Mouse (Mus musculus): ENCODE data around the gene Hoxa13. TPM values are rescaled to one million over a fixed set of nuclear protein-coding genes. Genes with fewer than 3 reads are reported as not detected.

The Hoxa13 gene
- total RNA-seq, 2 experiments from 2014 or later, result not detected

DNA sequence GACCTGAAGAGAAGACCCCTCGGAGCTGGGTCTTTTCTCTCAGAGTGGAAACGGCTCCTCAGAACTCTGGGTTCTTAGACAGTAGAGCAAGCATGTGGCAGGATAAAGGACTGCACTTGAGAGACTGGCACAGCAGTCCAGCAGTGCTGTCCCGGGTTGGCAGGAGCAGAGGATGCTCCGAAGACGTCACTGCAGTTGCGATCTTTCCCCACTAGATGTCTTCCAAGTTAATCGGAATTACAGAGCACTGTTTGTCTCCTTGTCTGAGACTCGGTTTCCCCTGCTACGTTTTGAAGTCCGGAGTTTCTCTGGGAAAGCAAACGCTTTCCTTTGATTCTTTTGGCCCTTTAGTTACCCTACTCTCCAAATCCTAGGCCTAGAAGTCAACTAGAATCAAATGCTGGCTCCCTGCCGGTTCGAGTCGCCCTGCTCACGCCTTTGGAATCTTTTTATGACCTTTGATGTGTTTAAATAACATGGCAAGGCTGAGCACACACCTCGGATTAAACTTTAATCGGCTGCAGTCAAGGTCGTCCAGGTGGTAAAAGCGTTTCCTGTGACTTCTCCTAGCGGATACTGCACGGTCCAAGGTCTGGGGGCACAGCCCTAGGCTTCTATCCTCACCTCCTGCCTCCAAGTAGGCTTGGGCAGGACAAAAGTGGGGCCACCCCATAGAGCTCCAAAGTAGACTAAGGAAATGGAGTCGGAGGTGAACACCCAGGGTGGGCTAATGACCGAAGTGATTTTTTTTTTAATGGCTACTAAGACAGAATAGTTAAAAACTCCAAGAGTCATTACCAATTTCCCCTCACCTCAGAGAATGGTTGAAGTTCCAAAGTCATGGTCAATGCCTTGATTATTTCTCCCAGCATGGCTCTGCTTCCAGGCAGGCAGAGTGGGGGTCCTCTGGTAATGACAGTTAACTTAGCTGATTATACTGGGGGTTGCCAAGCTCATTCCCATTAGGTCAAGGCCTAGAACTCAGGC, 10.1 kb upstream of the Hoxa13 start:
- DNase-seq (ENCODE audit: low spot score in 2 of 2), result peak; percentile 54 to 60

DNA sequence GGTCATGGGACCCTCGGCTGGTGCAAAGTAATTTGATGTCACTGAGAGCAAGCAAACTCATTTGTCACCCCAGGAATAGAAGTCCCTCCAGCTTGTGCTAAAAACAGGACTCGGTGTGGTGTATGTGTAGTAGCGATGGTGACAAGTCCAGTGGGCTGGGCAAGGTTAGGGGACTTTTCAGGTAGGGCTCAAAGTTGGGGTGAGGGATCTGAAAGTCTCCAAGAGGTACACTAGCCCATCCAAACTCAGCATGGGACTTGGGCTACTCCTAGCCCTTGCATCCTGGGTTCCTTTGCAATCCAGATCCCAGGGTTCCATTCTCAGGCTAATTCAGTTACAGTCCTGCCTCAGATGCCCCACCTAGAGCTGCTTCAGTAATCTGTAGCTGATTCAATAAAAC, 8.1 kb upstream of the Hoxa13 start:
- no peak for DNase-seq (ENCODE audit: low spot score in 2 of 2)

DNA sequence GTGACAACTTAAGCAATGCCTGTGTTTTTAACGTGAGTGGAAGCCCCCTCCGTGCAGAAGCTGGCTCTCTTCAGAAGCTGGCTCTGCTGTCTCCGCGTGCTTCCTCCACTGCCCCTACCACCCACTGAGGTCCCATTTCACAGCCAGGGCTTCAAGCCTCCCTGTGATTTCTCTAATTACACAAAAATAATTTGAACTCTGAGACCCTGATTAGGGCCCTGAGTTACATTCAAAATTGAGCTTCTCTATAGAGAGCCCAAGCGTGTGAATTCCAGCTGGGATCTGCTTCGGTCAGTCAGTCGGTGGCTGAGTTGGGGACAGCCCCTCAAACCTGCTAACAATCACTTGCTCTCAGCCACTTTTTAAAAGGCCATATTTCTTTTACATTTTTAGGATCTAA, 7.7 kb upstream of the Hoxa13 start:
- DNase-seq (ENCODE audit: low spot score in 2 of 2), result no peak

DNA sequence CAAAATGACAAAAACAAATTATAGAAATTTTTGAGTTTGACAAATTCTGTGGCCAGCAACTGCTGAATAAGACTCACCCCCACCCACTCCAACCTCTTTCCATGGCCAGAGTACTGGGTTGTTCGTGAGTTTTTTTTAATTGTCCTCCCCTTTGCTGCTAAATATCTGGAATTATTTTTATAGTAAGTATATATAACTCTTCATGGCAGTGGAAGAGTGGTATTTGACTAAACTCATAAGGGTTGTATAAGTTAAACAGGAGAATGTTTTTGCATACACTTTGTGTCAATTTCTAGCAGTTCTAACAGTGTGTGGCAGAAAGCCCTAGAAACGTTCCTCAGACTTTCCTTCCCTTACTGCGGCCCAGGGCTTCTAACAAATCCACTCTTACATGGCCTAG, 7.0 kb upstream of the Hoxa13 start:
- DNase-seq (ENCODE audit: low spot score in 2 of 2), result no peak

DNA sequence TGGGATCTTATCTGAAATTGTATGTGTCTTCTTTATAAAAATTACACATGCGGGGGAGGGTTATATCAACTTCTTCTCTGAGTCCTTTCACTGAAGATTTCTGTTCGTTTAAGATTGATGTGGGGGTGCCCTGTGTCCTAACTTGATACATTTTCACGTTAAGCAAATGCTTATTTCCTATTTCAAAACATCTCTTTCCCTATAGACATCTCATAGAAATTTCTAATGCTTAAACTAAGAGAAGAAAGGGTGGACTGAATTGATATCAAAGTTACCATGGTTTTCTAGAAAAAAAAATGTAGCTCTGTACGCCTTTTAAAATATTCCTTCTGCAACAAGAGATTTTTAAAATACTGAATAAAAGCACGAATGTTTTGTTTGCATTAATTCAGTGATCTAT, 6.5 kb upstream of the Hoxa13 start:
- DNase-seq (ENCODE audit: low spot score in 2 of 2), result no peak

DNA sequence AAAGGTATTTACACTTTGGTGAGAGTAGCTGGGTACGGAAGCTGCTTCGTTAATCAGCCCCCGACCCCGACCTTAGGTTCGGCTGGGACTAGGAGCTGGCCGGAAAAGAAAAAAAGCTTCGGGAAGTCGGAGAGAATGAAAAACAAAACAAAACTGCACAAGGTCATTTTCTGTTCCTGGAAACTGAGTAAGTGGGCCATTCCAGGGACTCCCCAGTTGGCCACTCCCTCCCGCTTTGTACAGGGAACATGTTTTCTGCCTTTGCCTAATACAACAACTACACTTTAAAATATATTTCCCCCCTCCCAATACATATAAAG, 5.9 kb upstream of the Hoxa13 start:
- DNase-seq (ENCODE audit: low spot score in 2 of 2), result no peak

DNA sequence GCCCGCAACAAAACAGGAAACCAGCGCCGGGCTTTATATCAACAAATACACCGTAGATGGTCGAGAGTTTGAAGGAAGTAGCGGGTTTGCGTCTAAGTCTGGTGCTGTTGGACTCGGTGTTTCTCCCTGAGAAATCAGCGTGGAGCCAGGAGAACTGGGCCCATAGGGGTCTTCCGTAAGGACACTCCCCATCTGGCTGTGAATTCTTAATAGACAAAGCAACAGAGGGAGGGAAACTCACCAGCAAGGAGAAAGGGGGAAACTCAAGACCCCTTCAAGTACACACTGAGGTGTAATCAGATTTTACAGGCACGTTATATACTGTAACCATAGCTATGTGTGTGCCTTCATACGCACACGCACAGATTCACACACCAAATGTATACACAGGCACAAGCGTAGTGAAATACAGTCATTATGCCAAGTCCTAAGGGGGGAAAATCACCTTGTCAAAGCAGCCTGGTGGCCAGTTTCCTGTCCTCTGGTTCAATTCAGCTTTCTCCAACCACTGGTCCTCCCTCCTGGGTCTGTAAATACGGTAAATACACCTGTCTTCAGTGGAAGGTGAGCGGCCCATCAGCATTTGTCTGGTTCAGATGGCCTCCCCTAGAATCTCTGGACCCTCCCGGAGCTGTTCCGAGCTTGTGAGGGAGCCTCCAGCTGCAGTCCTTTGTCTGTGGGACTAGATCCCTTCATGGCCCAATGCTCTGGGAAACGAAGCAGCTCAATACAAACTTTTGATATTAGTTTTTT, 5.4 kb upstream of the Hoxa13 start:
- no peak for DNase-seq (ENCODE audit: low spot score in 2 of 2)

DNA sequence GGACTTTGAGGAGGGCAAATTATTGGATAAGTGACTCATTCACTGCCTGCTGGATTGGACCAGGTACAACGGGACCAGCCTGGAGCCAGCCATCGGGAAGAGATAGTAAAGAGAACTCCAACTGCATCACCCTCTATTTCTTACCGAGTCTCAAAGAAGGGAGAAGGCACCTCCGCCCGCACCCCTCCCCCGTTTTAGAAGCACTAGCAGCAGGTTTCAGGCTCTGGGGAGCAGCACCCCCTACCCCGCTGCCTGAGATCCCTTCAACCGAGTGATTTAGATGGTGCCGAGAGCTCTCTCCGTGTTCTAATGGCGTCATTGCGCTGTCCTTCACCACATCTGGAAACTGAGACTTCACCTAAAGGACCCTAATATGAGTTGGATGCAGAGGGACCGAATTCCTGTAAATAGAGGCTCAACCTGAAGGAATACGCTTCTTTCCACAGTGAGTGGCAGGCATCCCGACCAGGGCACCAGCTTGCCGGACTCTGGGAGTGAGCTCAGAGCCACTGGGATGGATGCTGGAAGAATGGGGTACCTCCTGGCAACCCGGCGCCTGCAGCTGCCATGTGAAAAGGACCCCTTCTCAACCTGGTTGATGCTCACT, 4.7 kb upstream of the Hoxa13 start:
- DNase-seq (ENCODE audit: low spot score in 2 of 2), result no peak

DNA sequence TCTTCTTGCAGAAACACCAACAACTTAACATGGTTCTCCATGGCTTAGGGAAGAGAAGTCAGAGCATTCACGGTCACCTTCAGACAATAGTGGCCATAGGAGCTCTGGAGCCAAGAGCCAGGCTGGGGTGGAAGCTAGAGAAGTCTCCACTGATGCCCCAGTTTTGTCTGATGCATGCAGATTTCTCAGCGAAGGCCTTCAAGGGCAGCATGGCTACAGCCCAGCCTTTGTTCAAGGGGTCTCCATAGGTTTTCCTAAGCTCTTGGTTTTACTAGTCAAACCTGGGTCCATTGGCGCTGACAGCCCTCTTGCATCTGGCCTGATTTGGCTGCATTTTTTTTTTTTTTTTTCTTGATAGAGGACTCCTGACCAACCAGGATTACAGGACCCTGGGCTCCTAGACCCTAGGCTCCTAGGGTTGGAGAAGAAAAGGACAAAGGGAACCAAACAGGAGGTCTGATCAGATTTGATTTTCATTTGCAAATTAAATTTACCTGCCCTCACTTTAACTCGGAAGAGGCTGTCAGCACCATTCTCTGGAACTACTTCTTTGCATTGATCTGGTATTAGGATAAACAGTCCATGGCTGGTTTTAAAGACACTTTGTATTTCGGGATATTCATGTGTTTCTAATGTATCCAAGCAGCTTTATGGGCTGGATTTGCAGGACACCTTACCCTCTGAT, 3.6 kb upstream of the Hoxa13 start:
- no peak for DNase-seq (ENCODE audit: low spot score in 2 of 2)

DNA sequence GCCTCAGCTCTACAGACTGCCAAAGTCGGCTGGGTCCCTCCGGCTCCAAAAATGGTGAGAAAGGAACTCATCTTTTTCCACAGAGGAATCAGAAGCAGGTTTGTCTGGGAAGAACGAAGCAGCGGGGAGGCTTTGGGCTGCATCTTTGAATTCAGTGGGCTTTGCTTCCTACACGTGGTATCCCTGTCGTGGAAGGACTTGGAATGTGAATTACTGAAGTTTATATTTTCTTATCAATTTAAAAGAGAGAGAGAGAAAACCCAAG, 2.6 kb upstream of the Hoxa13 start:
- no peak for DNase-seq (ENCODE audit: low spot score in 2 of 2)

DNA sequence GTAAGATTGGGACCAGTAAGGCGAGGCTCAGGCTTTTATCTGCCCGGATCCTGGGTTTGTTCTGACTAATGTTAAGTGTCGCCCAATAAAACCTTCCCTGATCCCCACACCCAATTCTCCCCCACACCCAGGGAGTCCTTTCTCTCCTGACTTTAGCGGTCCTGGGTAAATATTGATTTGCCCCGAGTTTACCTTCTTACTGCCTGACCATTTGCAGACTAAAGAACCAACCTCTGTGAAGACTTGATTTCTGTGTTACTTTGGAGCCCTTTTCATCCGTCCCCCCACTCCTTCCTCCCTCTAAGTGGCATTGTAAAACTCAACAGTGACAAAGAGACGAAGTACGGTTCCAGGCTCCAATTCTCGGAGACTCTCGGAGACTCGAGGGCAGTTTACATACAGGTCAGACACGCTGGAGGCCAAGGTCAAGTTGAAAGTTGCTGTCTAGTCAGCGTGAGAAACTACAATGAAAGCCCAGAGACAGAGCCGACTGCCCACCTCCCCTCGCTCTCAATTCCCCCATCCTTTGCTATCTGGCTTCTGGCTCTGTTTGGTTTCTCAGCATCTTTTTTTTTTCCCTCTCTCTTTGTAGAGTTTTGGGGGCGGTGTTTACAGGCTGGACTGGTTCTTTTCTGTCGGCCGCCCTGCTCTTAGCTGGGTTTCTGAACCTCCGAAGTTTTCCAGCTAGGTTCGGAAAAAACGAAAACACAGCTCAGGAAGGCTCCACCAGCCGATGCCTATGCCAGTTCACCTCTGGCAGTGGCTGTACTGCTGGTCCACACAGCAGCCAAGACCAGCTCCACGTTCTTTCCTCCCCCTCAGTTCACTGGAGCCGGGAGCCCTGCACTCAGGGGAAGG, 2.0 kb upstream of the Hoxa13 start:
- no peak for DNase-seq (ENCODE audit: low spot score in 2 of 2)

DNA sequence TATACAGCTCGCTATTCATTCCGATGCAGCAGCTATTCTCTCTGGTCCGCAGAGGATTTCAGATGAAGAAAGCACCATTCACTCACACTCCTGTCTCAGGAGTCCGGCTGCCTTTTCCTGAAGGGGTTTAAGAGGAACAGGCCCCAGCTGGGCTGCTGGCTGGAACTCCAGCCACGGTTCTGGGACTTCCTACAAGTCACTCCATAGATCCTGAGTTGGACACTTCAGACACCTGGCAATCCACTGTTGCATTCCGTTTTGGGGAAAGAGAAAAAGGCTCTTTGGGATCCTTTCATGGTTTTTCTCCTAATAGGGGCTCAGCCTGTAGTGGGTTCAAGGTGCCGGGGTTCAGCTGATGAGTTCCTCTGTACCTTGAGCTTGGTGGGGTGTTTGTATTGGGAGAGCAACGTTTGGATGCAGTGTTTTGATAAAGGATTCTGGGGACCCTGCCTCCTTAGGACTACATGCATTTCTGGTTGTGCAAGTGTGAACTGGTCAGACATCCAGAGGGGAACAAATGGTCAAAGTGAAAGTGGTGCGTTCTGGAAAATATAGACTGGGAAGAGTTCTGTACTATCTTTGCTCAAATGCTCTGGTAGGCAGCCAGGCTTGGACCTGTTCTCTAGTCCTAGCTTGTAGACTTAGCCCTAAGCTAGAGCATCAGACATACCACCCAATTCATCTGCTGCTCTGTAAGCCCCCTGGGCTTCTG, 1.2 kb upstream of the Hoxa13 start:
- no peak for DNase-seq (ENCODE audit: low spot score in 2 of 2)

DNA sequence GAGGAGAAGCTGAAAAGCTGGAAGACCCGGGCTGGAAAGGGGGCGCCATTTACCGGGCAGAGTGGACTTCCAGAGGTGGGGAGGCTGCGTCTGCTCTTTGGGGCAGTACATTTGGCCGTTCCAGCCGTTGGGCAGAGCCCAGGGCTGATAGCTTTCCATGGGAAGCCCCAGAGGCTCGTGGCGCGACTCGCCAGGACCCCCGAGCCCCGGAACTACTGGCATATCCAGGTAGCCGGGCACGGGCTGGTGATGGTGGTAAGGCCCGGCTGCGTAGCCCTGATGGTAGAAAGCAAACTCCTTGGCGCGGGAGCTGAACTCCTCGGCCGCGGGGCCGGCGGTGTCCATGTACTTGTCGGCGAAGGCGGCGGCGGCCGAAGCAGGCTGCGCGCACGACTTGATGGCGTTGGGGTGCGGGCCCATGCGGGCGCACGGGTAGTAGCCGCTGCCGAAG, 844 bp downstream of the Hoxa13 start:
- no peak for DNase-seq (ENCODE audit: low spot score in 2 of 2)

DNA sequence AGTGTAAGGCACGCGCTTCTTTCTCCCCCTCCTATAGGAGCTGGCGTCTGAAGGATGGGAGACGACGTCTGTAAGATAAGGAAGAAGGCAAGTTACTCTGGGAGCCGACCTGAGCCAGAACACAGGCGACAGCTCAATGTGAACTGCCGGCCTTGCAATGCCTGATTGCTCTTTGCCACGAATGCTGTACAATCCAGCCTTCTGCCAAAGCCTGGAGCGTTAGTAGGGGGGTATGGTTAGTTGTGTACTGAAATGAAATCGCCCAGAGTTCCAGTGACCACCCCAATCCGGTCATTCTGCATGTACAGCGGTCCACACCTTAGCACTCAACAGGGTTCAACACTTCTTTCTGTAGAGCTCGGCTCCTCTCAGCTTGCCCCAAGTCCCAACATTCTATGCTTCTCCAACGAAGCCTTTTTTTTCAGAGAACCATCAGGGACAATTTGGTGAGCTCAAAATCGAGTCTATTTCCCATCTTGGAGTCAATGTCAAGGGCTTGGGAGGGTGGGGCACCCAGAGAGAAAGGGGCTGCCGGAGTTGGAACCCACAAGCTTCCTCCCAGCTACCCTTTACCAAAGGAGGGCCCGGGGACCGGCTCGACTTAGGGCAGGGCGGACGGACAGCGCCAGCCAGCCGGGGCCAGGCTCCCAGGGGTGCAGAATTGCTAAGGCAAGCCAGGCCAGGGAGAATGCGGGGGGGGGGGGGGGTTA, 1.4 kb downstream of the Hoxa13 start:
- no peak for DNase-seq (ENCODE audit: low spot score in 2 of 2)

DNA sequence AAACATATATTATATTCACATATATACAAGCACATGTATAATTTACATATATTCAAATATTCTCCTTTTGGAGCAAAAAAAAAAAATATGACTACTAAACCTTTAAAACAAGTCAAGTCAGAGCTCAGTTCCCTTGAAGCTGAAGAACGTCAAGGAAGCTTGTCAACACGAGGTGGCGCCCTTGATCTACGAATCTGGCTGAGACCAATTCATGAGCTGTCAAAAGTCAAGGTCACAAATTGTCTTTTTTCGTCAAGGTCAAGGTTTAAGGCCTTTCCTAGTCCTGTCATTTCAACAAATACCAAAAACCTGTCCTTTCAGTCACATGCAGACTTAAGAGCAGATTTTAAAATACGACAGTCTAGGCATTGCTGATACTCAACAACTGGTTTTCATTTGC, 3.7 kb downstream of the Hoxa13 start:
- DNase-seq (ENCODE audit: low spot score in 2 of 2), result peak; percentile 75 to 83

DNA sequence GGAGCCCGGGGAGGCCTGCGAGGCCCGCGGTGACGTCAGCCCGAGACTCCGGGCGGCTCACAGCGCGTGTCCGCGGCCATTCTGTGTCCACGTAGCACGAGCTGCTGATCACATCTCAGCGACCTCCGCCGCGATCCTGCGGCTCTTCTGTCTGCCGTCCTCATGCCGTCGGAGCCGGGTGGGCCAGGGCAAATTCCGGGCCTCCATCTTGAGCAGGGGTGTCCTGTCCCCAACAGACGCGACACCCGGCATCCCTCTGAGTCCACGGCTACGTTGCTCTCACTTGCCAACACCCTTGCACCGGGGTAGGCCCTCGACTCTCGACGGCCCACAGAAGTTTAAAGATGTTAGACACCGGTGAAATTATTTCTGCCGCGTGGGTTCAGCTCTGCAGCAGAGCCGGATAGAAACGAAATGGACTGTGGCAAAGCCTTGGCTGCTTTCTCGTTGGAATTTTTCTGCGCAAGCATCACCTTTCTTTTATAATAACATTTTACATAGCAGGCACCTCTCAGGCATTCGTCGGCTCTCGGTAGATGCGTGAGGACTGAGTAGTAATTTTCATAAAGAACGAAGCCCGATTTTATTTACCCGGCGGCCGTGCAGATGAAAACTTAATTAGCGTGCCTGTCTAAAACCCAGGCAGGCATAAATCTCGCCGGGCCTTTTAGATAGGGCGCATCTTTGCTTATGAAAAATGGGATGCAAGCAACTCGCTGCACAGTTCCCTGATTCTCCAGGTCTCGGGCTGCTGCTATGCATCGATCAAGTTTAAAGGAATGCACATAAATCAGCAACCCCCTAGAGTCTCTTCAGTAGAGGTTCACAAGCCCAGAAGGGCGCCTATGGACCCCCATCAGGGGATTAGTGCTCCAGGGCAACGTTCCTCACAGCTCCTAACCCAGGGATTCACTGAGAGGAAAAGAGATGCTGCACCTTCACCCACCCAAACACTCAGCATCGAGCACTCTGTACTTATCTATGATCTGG, 6.9 kb downstream of the Hoxa13 start:
- peak in 1 of 2 experiments; percentile 18 for DNase-seq (ENCODE audit: low spot score in 2 of 2)

DNA sequence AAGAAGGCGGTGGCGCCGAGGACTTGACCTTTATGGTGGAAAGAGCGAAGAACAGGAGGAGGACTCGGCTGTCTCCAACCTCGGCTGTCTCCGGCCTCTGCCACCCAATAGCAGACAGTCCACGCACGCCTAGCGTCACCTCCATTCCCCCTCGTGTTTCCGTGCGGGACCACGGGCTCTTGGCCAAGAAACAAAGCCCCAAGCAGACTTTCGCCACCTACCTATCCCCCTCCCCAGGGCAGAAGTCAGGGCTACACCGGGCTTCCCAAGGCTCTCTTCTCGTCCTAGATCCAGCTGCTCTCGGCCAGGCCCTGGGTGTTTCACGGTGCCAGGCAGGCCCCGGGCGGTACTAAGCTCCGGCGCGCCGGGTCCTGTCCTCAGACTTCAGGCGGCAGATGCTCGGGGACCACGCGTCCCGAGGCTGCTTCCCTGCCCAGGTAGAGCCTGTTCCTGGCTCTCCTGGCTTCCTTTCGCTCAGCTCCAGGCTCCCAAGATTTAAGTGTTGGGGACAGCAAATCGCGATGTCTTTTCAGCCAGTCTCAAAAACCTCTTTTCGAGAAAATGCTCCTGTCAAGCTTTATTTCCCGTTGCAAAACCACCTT, 7.8 kb downstream of the Hoxa13 start:
- DNase-seq (ENCODE audit: low spot score in 2 of 2), result peak in 1 of 2 experiments; percentile 19
